Mouse (Mus musculus) neural tube, embryonic 11.5 days (tissue): ENCODE results near the gene Dlg2. TPM values are rescaled to one million over a fixed set of nuclear protein-coding genes. Genes with fewer than 3 reads are reported as not detected.

Source experiments
- ATAC-seq: fragments of 200-750 bp; cut with Nextera tagmentation; 2 replicates; pipeline ENCODE4 v1.8.0; 2017; ENCODE audit warnings: moderate number of reproducible peaks, mild to moderate bottlenecking, moderate TSS enrichment, moderate library complexity; ENCODE audit not compliant: insufficient read depth, low FRiP score, low TSS enrichment
- DNase-seq: peaks from one replicate; pipeline ENCODE4 v3.0.0-alpha.2; 2015; ENCODE audit warnings: low spot score
- H3K27ac ChIP-seq: fragments of 300-500 bp; sonication (generic); 2 replicates; pipeline ENCODE4 v1.5.1; 2014; ENCODE audit warnings: low read depth, mild to moderate bottlenecking, low read length
- H3K27me3 ChIP-seq: fragments of 300-500 bp; sonication (generic); 2 replicates; pipeline ENCODE4 v1.6.1; 2014; ENCODE audit warnings: mild to moderate bottlenecking, low read length, mixed read lengths; ENCODE audit not compliant: control insufficient read depth, insufficient read depth
- H3K36me3 ChIP-seq: fragments of 300-500 bp; sonication (generic); 2 replicates; pipeline ENCODE4 v1.6.1; 2014; ENCODE audit warnings: mild to moderate bottlenecking, low read length, moderate library complexity, mixed read lengths; ENCODE audit not compliant: control insufficient read depth, insufficient read depth
- H3K4me1 ChIP-seq: fragments of 300-500 bp; sonication (generic); 2 replicates; pipeline ENCODE4 v1.6.1; 2014; ENCODE audit warnings: low read length, mixed read lengths; ENCODE audit not compliant: control insufficient read depth, insufficient read depth
- H3K4me2 ChIP-seq: fragments of 300-500 bp; sonication (generic); 2 replicates; pipeline ENCODE4 v1.6.1; 2014; ENCODE audit warnings: low read depth, mild to moderate bottlenecking, moderate library complexity
- H3K4me3 ChIP-seq: fragments of 300-500 bp; sonication (generic); 2 replicates; pipeline ENCODE4 v1.5.1; 2014; ENCODE audit warnings: low read depth, low read length
- H3K9ac ChIP-seq: fragments of 300-500 bp; sonication (generic); 2 replicates; pipeline ENCODE4 v1.6.1; 2014; ENCODE audit warnings: mild to moderate bottlenecking, low read length
- H3K9me3 ChIP-seq: fragments of 300-500 bp; sonication (generic); 2 replicates; pipeline ENCODE4 v1.6.1; 2016; ENCODE audit warnings: low read length; ENCODE audit not compliant: control insufficient read depth
- WGBS: fragments of 180-500 bp; shearing (Covaris S2); extraction: QIAGEN DNeasy Blood & Tissue Kit; methylation state at CpG from one replicate; pipeline ENCODE4 v1.1.7; 2014; 5-methylcytosine and 5-hydroxymethylcytosine counted together
- polyA plus RNA-seq: library from polyadenylated mRNA; unstranded; fragments of >200 nt; fragmentation: Nextera tagmentation; extraction: Ambion mirVana; gene quantifications from 2 replicates; pipeline ENCODE4 v1.2.1, GENCODE M21; 2014

Dlg2 gene
- polyA plus RNA-seq, 1 experiment from 2014 or later: 5.1 TPM

DNA sequence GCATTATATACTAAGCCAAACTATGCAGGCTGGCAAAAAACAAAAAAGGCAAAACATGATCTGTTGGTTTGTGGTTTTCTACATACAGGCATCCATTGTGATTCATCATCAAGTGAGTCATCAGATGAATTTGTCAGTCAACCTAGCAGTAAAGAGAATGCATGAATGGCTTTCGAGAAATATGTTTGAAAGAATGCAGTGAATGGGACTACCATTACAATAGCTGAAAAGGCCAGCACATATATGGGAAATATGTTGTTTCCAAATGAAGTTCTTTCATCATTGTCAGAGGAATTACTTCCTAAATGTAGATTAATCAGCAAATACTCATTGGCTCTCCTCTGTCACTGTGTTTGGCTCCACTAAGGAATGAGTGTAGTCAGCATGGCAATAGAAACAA is 677.6 kb downstream of the Dlg2 start:
- Histone ChIP-seq H3K27ac (no peak overlapping the region), H3K9ac (no peak overlapping the region), H3K4me3 (no peak overlapping the region), H3K36me3 (no peaks in the 10 kb centered on the region), H3K4me2 (no peak overlapping the region), H3K27me3 (no peaks in the 10 kb centered on the region), H3K4me1 (no peaks in the 10 kb centered on the region), H3K9me3 (no peaks in the 10 kb centered on the region)
- DNase-seq (no peak), ATAC-seq (no peak)
- 91% methylated on average over 1 of the region's 1 CpGs for WGBS

DNA sequence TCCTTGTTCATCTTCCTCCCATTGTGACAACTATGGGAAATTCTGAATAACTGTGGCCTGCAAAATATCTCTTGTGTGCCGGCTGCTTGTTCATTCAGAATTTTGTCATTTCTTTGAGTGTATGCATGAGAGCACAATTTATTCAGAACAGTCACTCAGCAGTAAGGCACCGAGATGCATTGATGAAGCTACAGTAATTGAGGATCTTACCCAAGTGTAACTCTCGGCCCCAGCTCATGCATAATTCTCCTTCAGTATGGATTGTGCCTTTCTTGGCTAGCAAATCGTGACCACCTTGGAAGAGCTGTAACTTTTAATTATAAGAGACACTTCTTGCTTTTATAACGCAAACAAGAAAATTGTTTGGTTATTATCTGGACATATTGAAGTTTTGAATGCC is 682.7 kb downstream of the Dlg2 start:
- Histone ChIP-seq H3K9ac (no peak overlapping the region), H3K9me3 (no peaks in the 10 kb centered on the region), H3K4me2 (no peak overlapping the region), H3K27ac (no peak overlapping the region), H3K4me1 (no peaks in the 10 kb centered on the region), H3K4me3 (no peak overlapping the region), H3K27me3 (no peaks in the 10 kb centered on the region), H3K36me3 (no peaks in the 10 kb centered on the region)
- 82% methylated on average over 5 of the region's 5 CpGs for WGBS
- ATAC-seq: no peak
- DNase-seq: no peak

- Histone ChIP-seq H3K27ac (no peak overlapping the region), H3K9me3 (no peaks in the 10 kb centered on the region), H3K27me3 (no peaks in the 10 kb centered on the region), H3K4me3 (no peak overlapping the region), H3K36me3 (no peaks in the 10 kb centered on the region), H3K4me1 (no peaks in the 10 kb centered on the region), H3K4me2 (no peak overlapping the region), H3K9ac (no peak overlapping the region)
- 55% methylated on average over 2 of the region's 2 CpGs for WGBS
- no peak for DNase-seq
- peak; percentile 23; the same call in 1 of the 2 replicates for ATAC-seq
These were observed 685.2 kb downstream of the Dlg2 start for GRCm38 (mm10) chr7:91161643-91162175.

DNA sequence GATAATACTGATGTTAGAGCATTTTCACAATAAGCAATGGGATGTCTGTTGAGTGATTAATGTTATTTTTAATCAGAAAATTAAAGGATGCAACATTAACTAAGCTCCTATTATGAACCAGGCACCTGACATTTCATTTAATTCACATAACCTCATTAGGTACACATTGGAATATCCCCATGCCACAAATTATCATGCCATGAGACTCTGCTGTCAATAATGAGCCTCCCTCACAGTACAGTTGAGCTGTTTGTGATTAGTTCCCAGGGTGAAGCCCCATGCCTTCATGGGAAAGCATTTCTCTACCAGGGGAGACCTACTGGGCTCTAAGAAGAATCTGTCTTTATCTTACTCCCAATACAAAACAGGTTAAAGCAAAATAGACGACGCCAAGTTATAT is 697.1 kb downstream of the Dlg2 start:
- H3K4me1 ChIP-seq: no peaks in the 10 kb centered on the region
- H3K9ac ChIP-seq: no peak overlapping the region
- ATAC-seq: no peak
- DNase-seq: no peak
- no peak overlapping the region for H3K27ac ChIP-seq
- no peaks in the 10 kb centered on the region for H3K36me3 ChIP-seq
- no peaks in the 10 kb centered on the region for H3K27me3 ChIP-seq
- no peak overlapping the region for H3K4me3 ChIP-seq
- 93% methylated on average over 2 of the region's 2 CpGs for WGBS
- H3K4me2 ChIP-seq: no peak overlapping the region
- H3K9me3 ChIP-seq: no peaks in the 10 kb centered on the region

DNA sequence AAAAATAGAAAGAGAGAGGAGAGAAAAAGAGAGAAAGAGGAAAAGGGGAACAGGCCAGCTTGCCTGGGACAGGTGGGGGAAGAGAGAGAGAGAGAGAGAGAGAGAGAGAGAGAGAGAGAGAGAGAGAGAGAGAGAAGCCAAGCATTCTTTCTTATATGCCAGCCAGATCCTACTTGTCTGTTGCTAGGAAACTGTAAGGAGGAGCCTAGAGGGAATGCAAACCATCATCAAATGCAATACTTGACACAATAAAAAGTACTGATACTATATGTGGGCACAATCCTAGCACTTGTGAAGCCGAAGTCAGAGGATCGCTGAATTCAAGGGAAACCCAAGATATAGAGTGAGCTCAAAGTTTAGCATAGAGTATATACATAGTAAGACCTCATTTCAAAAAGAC is 711.7 kb downstream of the Dlg2 start:
- H3K27me3 ChIP-seq: no peaks in the 10 kb centered on the region
- no peak for DNase-seq
- 96% methylated on average over 2 of the region's 2 CpGs for WGBS
- no peak overlapping the region for H3K9ac ChIP-seq
- no peak overlapping the region for H3K4me3 ChIP-seq
- ATAC-seq: no peak
- no peaks in the 10 kb centered on the region for H3K36me3 ChIP-seq
- no peak overlapping the region for H3K4me2 ChIP-seq
- H3K27ac ChIP-seq: no peak overlapping the region
- no peaks in the 10 kb centered on the region for H3K9me3 ChIP-seq
- no peaks in the 10 kb centered on the region for H3K4me1 ChIP-seq

DNA sequence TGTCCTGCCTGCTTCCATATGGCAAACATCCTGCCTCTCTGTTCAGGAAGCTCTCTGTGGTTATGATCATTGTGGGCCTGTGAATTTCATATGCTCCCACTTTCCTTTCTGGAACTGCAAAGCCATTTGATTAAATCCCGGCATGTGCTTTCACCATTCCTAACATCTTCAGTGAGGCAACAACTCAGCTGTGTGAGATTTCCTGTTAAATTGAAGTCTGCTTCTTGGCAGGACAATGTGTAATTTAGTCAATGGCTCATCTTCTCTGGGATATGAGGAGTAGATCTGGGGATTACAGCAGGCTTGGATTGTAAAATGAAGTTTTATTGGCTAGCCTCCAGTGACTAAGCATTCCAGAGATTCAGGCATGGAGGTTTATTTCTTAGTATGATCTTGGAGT is 722.9 kb downstream of the Dlg2 start:
- Histone ChIP-seq H3K4me3 (no peak overlapping the region), H3K4me1 (no peaks in the 10 kb centered on the region), H3K27me3 (no peaks in the 10 kb centered on the region), H3K36me3 (no peaks in the 10 kb centered on the region), H3K27ac (no peak overlapping the region), H3K9ac (no peak overlapping the region), H3K9me3 (no peaks in the 10 kb centered on the region), H3K4me2 (no peak overlapping the region)
- DNase-seq: no peak
- WGBS: 84% methylated on average over 1 of the region's 1 CpGs
- no peak for ATAC-seq

GRCm38 (mm10) chr7:91208083-91208852 is 731.8 kb downstream of the Dlg2 start:
- Histone ChIP-seq H3K9ac (no peak overlapping the region), H3K4me3 (no peak overlapping the region), H3K4me1 (no peaks in the 10 kb centered on the region), H3K9me3 (no peaks in the 10 kb centered on the region), H3K27me3 (no peaks in the 10 kb centered on the region), H3K4me2 (no peak overlapping the region), H3K27ac (no peak overlapping the region), H3K36me3 (no peaks in the 10 kb centered on the region)
- ATAC-seq (no peak), DNase-seq (no peak)
- 69% methylated on average over 5 of the region's 5 CpGs for WGBS

GRCm38 (mm10) chr7:91208973-91209372 is 732.5 kb downstream of the Dlg2 start:
- Histone ChIP-seq H3K9me3 (no peaks in the 10 kb centered on the region), H3K4me3 (no peak overlapping the region), H3K27ac (no peak overlapping the region), H3K4me1 (no peaks in the 10 kb centered on the region), H3K4me2 (no peak overlapping the region), H3K27me3 (no peaks in the 10 kb centered on the region), H3K9ac (no peak overlapping the region), H3K36me3 (no peaks in the 10 kb centered on the region)
- DNase-seq: no peak
- no peak for ATAC-seq
- 77% methylated on average over 6 of the region's 6 CpGs for WGBS

DNA sequence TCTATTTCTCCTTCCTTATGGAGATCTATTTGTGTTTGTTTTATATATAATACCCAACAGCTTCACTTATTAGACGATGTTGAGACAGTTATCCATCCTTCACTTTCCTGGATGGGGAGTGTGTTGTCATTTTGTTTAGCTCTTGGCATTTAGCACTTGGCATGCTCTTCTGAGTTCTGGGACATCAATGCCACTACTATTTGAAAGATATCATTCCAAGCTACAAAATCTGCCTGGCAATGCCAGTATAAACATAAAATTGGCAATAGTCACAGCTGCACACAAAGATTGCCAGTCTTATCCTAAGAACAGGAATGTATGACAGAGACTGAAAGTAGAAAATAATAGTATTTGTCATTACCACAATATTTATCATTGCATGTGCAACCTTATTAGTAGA is 735.8 kb downstream of the Dlg2 start:
- H3K27ac ChIP-seq: no peak overlapping the region
- no peaks in the 10 kb centered on the region for H3K27me3 ChIP-seq
- no peaks in the 10 kb centered on the region for H3K9me3 ChIP-seq
- ATAC-seq: no peak
- no peak overlapping the region for H3K4me3 ChIP-seq
- WGBS: 91% methylated on average over 1 of the region's 1 CpGs
- H3K36me3 ChIP-seq: no peaks in the 10 kb centered on the region
- no peaks in the 10 kb centered on the region for H3K4me1 ChIP-seq
- H3K4me2 ChIP-seq: no peak overlapping the region
- H3K9ac ChIP-seq: no peak overlapping the region
- no peak for DNase-seq
